Mouse (Mus musculus): ENCODE results near the gene Lpp. TPM values are rescaled to one million over a fixed set of nuclear protein-coding genes. Genes with fewer than 3 reads are reported as not detected.

Lpp gene
- total and polyA plus RNA-seq, 2 experiments from 2014 or later: 8.4 to 13.1 TPM

DNA sequence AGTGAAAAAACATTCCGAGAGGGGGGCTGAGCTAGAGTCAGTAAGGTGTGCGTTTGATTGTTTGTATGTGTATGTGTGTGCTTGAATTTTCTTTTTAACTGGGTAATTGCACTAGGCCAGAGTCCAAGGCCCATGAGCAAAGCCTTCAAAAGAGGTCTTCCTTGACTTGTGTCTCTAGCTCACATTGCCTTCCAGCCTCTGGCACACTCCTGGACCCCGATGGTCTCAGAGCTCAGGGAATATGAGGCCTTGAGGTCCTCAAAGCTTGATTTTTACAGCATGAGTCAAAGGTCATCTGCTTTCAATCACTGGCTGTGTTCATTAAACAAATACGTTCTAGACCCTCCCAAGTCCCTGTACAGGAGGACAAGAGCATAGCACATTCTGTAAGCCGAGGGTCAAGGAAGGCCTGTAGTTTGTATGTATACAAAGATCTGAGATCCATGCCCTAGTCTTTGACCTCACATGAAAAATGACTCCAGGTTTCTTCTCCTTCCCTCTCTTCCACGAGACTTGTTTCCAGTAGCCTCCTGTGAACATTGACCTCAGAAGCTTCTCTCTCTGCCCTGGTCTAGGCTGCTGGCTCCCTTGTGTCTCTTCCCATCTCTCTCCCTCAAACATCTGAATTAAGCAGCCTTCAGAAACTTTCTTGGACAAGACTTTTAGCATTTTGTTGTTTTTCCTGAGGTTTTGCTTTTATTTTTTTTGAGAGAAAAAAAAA lies 508.0 kb downstream of the Lpp start:
- no peak for ATAC-seq
- Histone ChIP-seq H3K4me1 (ENCODE audit: insufficient read depth, low read length) (no peaks in the 10 kb centered on the region), H3K9ac (replicated peaks; ENCODE audit: low read length) (no peak overlapping the region), H3K27me3 (ENCODE audit: insufficient read depth, low read length) (no peaks in the 10 kb centered on the region), H3K4me3 (ENCODE audit: low read length) (no peak overlapping the region), H3K36me3 (ENCODE audit: insufficient read depth, low read length) (no peaks in the 10 kb centered on the region), H3K27ac (no peak overlapping the region), H3K4me2 (ENCODE audit: low read depth, low read length) (no peak overlapping the region), H3K9me3 (ENCODE audit: low read length) (no peaks in the 10 kb centered on the region)
- TF ChIP-seq CTCF (IDR thresholded peaks at IDR 0.05; ENCODE audit: low read depth): no peak
- WGBS: 67% methylated on average over 6 of the region's 6 CpGs
- DNase-seq (ENCODE audit: low spot score): no peak

- DNase-seq (ENCODE audit: low spot score) (no peak), ATAC-seq (no peak)
- Histone ChIP-seq H3K4me1 (ENCODE audit: insufficient read depth, low read length) (no peaks in the 10 kb centered on the region), H3K27me3 (ENCODE audit: insufficient read depth, low read length) (no peaks in the 10 kb centered on the region), H3K4me2 (ENCODE audit: low read depth, low read length) (no peak overlapping the region), H3K27ac (no peak overlapping the region), H3K36me3 (ENCODE audit: insufficient read depth, low read length) (no peaks in the 10 kb centered on the region), H3K4me3 (ENCODE audit: low read length) (no peak overlapping the region), H3K9ac (replicated peaks; ENCODE audit: low read length) (no peak overlapping the region), H3K9me3 (ENCODE audit: low read length) (no peaks in the 10 kb centered on the region)
- no peak for TF ChIP-seq CTCF (IDR thresholded peaks at IDR 0.05; ENCODE audit: low read depth)
- WGBS: 69% methylated on average over 1 of the region's 1 CpGs
These were observed 508.8 kb downstream of the Lpp start for GRCm38 (mm10) chr16:24902111-24902510.

DNA sequence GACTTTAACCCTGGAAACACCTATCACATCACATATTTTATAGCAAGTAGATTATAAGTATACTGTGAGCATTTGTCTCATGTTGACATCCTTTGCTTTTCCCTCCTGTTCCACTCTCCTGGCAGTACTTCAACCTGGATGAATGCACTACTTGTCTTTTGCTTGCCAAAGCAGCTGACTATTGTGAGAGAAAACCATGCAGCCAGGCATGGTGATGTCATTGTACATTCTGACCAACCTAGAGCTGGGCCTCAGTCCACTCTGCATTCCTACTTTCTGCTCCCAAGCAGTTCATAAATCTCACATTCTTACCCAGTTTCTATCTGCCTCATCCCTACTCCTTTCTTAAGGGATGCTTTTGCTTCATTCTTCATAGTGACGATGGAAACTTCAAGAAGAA lies 515.6 kb downstream of the Lpp start:
- Histone ChIP-seq H3K27me3 (ENCODE audit: insufficient read depth, low read length) (no peaks in the 10 kb centered on the region), H3K9me3 (ENCODE audit: low read length) (no peaks in the 10 kb centered on the region), H3K4me3 (ENCODE audit: low read length) (no peak overlapping the region), H3K9ac (replicated peaks; ENCODE audit: low read length) (no peak overlapping the region), H3K4me2 (ENCODE audit: low read depth, low read length) (no peak overlapping the region), H3K36me3 (ENCODE audit: insufficient read depth, low read length) (no peaks in the 10 kb centered on the region), H3K27ac (no peak overlapping the region), H3K4me1 (ENCODE audit: insufficient read depth, low read length) (peaks cover 8% of the 10 kb centered on the region)
- ATAC-seq (peak; percentile 81), DNase-seq (ENCODE audit: low spot score) (peak; percentile 51)
- WGBS: 85% methylated on average over 1 of the region's 1 CpGs
- no peak for TF ChIP-seq CTCF (IDR thresholded peaks at IDR 0.05; ENCODE audit: low read depth)

- Histone ChIP-seq H3K4me2 (ENCODE audit: low read depth, low read length) (no peak overlapping the region), H3K4me3 (ENCODE audit: low read length) (no peak overlapping the region), H3K9me3 (ENCODE audit: low read length) (no peaks in the 10 kb centered on the region), H3K4me1 (ENCODE audit: insufficient read depth, low read length) (peaks cover 11% of the 10 kb centered on the region), H3K9ac (replicated peaks; ENCODE audit: low read length) (no peak overlapping the region), H3K27ac (no peak overlapping the region), H3K36me3 (ENCODE audit: insufficient read depth, low read length) (no peaks in the 10 kb centered on the region), H3K27me3 (ENCODE audit: insufficient read depth, low read length) (no peaks in the 10 kb centered on the region)
- no peak for TF ChIP-seq CTCF (IDR thresholded peaks at IDR 0.05; ENCODE audit: low read depth)
- DNase-seq (ENCODE audit: low spot score) (no peak), ATAC-seq (no peak)
- 87% methylated on average over 6 of the region's 6 CpGs for WGBS
These were observed 517.0 kb downstream of the Lpp start for GRCm38 (mm10) chr16:24910321-24910720.

DNA sequence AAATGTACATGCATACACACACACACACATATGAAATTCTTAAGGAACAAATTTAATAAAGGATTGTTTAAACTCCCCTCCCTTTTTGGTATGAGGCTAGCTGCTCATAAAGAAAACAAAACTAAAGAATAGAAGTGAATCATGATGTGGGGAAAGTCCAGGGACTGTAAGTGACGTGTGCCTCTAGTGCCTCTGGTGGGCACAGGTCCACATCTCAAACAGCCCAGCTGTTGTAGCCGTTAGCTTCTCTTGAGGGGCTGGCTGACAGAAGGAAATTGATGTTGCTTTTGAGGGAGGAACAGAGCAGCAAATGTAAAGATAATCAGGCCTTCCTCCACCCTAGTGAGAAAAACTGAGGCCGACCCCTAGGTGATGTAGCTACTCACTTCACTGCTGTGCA lies 517.5 kb downstream of the Lpp start:
- ATAC-seq: no peak; the same call in 1 of the 2 replicates
- peaks cover 11% of the 10 kb centered on the region for H3K4me1 ChIP-seq (ENCODE audit: insufficient read depth, low read length)
- no peak overlapping the region for H3K9ac ChIP-seq (replicated peaks; ENCODE audit: low read length)
- no peak overlapping the region for H3K4me3 ChIP-seq (ENCODE audit: low read length)
- H3K27ac ChIP-seq: no peak overlapping the region
- no peaks in the 10 kb centered on the region for H3K27me3 ChIP-seq (ENCODE audit: insufficient read depth, low read length)
- no peaks in the 10 kb centered on the region for H3K9me3 ChIP-seq (ENCODE audit: low read length)
- WGBS: 50% methylated on average over 3 of the region's 3 CpGs
- DNase-seq (ENCODE audit: low spot score): peak; percentile 56
- TF ChIP-seq CTCF (IDR thresholded peaks at IDR 0.05; ENCODE audit: low read depth): peak; percentile 58
- no peak overlapping the region for H3K4me2 ChIP-seq (ENCODE audit: low read depth, low read length)
- no peaks in the 10 kb centered on the region for H3K36me3 ChIP-seq (ENCODE audit: insufficient read depth, low read length)

GRCm38 (mm10) chr16:24912381-24912780 lies 519.1 kb downstream of the Lpp start:
- WGBS: 90% methylated on average over 1 of the region's 1 CpGs
- Histone ChIP-seq H3K27ac (no peak overlapping the region), H3K9ac (replicated peaks; ENCODE audit: low read length) (no peak overlapping the region), H3K4me3 (ENCODE audit: low read length) (no peak overlapping the region), H3K27me3 (ENCODE audit: insufficient read depth, low read length) (no peaks in the 10 kb centered on the region), H3K36me3 (ENCODE audit: insufficient read depth, low read length) (no peaks in the 10 kb centered on the region), H3K4me1 (ENCODE audit: insufficient read depth, low read length) (peaks cover 11% of the 10 kb centered on the region), H3K9me3 (ENCODE audit: low read length) (no peaks in the 10 kb centered on the region), H3K4me2 (ENCODE audit: low read depth, low read length) (no peak overlapping the region)
- ATAC-seq: no peak
- no peak for TF ChIP-seq CTCF (IDR thresholded peaks at IDR 0.05; ENCODE audit: low read depth)
- no peak for DNase-seq (ENCODE audit: low spot score)

GRCm38 (mm10) chr16:24913021-24913420 lies 519.7 kb downstream of the Lpp start:
- Histone ChIP-seq H3K27ac (no peak overlapping the region), H3K36me3 (ENCODE audit: insufficient read depth, low read length) (no peaks in the 10 kb centered on the region), H3K4me1 (ENCODE audit: insufficient read depth, low read length) (peaks cover 11% of the 10 kb centered on the region), H3K9ac (replicated peaks; ENCODE audit: low read length) (no peak overlapping the region), H3K4me3 (ENCODE audit: low read length) (no peak overlapping the region), H3K27me3 (ENCODE audit: insufficient read depth, low read length) (no peaks in the 10 kb centered on the region), H3K9me3 (ENCODE audit: low read length) (no peaks in the 10 kb centered on the region), H3K4me2 (ENCODE audit: low read depth, low read length) (no peak overlapping the region)
- ATAC-seq: no peak
- no peak for TF ChIP-seq CTCF (IDR thresholded peaks at IDR 0.05; ENCODE audit: low read depth)
- DNase-seq (ENCODE audit: low spot score): no peak
- 77% methylated on average over 3 of the region's 3 CpGs for WGBS

All from hindbrain, postnatal 0 days (tissue).